Mouse (Mus musculus): ENCODE measurements around the gene Sema7a.

- TF ChIP-seq GATA1 (IDR thresholded peaks at IDR 0.05; ENCODE audit: borderline replicate concordance, low read length) = no peak
- no peak for TF ChIP-seq FLI1 (IDR thresholded peaks at IDR 0.05; ENCODE audit: low read length)
These were observed 23.5 kb downstream of the Sema7a start for GRCm38 (mm10) chr9:57963249-57963997.
